Mouse (Mus musculus): ENCODE data around the gene Natd1. TPM values are rescaled to one million over a fixed set of nuclear protein-coding genes. Genes with fewer than 3 reads are reported as not detected.
"Not testable (repeated sequence)": the region's sequence is repeated elsewhere in the genome, so short reads cannot be mapped to it uniquely, and the experiment has no call there.

Gene Natd1
- polyA plus RNA-seq, 1 experiment, result 24.0 TPM

GRCm38 (mm10) chr11:60889861-60890260 is 24.7 kb downstream of the Natd1 start:
- no peak for DNase-seq (ENCODE audit: low spot score)

- not testable (repeated sequence) for DNase-seq (ENCODE audit: low spot score)
These were observed 27.6 kb downstream of the Natd1 start for GRCm38 (mm10) chr11:60886986-60887385.

- DNase-seq (ENCODE audit: low spot score), result no peak
These were observed 32.2 kb downstream of the Natd1 start for GRCm38 (mm10) chr11:60882386-60882785.

GRCm38 (mm10) chr11:60880559-60880958 is 34.0 kb downstream of the Natd1 start:
- DNase-seq (ENCODE audit: low spot score), result no peak

DNA sequence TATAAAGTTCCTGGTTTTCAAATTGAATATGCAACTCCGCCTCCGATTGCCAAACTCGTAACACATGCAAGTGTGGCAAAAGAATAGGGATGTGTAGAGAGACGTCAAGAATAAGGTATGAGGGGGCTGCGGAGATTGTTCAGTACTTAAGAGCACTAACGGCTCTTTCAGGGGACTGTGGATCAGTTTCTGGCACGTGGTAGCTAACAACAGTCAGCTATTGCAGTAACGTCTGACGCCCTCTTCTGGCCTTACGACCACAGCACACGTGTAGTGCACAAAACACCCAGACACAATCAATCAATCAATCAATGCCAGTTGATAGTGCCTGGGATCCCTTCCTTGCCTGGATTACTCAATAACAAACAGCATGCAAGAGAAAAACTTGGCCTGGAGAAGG is 35.1 kb downstream of the Natd1 start:
- no peak for DNase-seq (ENCODE audit: low spot score)

DNA sequence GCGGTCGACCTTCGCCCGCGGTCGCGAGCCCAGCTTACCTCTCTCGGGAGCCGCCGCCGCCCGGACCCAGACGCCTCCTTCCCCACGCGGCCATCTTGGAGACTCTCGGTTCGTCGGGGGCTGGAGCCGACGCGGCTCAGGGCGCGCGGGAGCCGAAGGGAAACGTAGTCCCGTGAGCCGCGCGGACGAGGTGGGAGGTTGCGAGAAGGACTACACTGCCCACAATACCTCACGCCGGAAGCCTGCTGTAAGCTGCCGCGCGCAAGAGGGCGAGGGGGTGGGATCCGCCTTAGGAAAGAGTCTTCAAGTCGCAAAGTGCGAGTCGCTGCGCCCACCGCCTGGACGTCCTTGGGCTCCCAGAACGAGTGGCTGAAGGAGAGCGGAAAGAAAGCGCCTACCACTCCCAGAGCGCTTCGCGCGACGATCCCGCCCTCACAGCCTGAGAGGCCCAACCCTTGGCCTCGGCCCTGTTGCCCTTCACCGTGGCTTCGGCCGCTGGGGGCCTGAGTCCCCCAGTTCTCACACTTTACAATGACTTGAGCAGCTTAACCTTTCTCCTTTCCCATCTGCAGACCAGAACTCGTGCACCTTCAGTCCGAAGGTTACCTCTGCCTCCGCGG is 35.8 kb downstream of the Natd1 start, which contains the start of gene Tmem11:
Tmem11 (minus strand) TSS at position 598 of the 620 bp plus-strand sequence.
- DNase-seq (ENCODE audit: low spot score), result peak; percentile 87

DNA sequence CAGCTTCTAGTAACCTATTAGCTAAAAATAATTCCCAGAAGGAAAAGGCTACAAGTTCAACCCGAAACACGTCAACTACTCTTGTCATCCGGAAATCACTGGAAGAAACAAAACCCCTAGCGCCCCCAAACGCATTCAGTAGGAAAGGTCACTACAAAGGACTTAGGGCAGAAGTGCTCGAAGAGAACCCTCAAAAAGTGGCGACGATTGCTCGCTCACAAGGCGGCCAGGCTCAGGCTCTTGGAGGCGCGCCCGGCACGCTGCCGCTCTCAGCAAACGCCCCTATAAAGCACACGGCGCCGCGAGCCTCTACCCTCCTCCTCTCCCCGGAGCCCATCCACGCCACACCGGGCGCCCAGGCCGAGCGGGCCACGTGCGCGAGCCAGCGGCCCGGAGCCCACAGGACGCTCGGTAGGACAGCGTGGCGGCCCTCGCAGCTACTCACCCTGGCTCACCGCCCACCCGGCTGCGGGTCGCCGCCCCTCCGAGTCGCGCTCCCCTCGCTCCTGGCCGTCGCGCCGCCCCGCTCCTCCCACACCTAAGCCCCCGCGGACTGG is 36.4 kb downstream of the Natd1 start:
- no peak for DNase-seq (ENCODE audit: low spot score)

DNA sequence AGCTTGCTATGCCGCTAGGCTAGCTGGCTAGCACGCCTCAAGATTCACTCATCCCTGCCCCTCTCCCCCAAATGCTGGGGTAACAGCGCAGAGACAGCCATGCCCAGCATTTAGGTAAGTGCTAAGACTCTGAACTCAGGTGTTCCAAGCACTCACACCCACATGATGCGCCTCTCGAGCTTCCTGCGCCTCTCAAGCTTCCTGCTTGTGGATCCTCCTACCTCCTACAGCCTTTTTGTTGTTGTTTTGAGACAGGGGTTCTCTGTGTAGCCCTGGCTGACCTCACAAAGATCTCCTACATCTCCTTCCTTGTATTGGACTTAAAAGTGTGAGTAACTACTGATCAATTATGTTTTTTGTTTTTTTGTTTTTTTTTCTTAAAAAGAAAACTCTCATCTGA is 41.4 kb downstream of the Natd1 start:
- DNase-seq (ENCODE audit: low spot score), result no peak

- no peak for DNase-seq (ENCODE audit: low spot score)
These were observed 43.1 kb downstream of the Natd1 start for GRCm38 (mm10) chr11:60871409-60871808.

GRCm38 (mm10) chr11:60869471-60869870 is 45.1 kb downstream of the Natd1 start:
- DNase-seq (ENCODE audit: low spot score), result not testable (repeated sequence)

GRCm38 (mm10) chr11:60867904-60868303 is 46.6 kb downstream of the Natd1 start:
- no peak for DNase-seq (ENCODE audit: low spot score)

- DNase-seq (ENCODE audit: low spot score), result no peak
These were observed 47.1 kb downstream of the Natd1 start for GRCm38 (mm10) chr11:60867456-60867855.

GRCm38 (mm10) chr11:60866021-60866420 is 48.5 kb downstream of the Natd1 start:
- no peak for DNase-seq (ENCODE audit: low spot score)

GRCm38 (mm10) chr11:60864916-60865315 is 49.6 kb downstream of the Natd1 start:
- no peak for DNase-seq (ENCODE audit: low spot score)

DNA sequence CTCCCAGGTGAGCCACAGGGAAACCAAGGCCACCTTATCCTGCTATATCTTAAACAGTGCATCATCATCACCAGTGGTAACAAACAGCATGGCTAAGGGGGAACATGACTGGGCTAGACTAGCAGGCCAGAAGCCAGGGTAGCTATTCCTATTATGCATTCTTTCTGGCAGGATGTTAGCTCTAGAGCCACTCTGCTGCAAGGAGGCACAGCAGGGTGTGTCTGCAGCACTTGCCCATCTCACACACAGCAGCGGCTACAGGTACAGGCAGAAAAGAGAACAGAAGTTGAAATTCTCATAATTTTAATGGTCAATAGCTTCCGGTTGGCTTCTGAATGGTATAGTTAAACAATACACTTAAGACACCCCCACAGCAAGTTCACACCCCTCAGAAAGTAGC is 50.4 kb downstream of the Natd1 start:
- DNase-seq (ENCODE audit: low spot score), result no peak

DNA sequence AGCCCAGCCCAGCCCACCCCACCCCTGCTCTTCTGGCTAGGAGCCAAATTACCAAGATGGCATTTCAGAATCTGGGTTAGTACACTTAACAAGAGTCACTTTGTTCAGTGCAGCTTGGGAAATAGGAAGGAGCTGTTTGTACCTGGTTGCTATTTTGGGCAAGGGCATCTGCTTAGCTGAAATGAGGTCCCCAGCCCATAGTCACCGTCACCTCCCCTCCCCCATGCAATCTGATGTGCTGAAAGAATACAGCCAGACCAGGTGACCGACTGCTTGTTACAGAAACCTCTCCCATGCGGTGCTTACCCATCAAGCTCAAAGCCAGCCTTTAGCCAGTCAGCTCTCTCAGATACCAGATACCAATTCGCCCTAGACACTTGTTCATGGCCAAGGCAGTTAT is 51.4 kb downstream of the Natd1 start:
- no peak for DNase-seq (ENCODE audit: low spot score)

DNA sequence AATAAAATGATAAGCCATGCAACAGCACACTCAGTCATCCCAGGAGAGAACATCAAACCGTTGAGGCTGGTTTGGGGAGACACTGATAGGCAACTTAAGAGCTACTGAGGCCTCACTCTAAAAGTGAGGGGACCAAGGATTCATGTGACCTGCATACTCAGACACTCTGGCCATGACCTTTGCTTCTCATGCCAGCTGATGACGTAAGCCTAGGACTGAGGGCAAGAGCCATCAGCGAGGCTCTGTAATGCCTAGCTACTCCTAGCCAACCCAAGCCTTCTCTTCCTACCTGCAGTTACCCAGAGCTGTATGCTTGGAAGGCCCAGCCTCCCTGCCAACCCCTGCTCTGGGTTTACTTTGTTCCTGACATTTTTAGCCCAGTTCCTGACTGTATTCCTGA is 52.6 kb downstream of the Natd1 start:
- DNase-seq (ENCODE audit: low spot score), result no peak

- no peak for DNase-seq (ENCODE audit: low spot score)
These were observed 58.0 kb downstream of the Natd1 start for GRCm38 (mm10) chr11:60856587-60856986.

Other genes with a start within 250 kb of the Natd1 start
- gene Llgl1, start 215.0 kb downstream of the Natd1 start, polyA plus RNA-seq (2012; rRNA removed), result 26.5 and 28.2 TPM in 2 replicates
- gene Flii, start 187.5 kb downstream of the Natd1 start, polyA plus RNA-seq (2012; rRNA removed), result 175 and 179 TPM in 2 replicates
- gene Mief2, start 186.4 kb downstream of the Natd1 start, polyA plus RNA-seq (2012; rRNA removed), result 15.9 and 18.0 TPM in 2 replicates
- gene Top3a, start 137.4 kb downstream of the Natd1 start, polyA plus RNA-seq (2012; rRNA removed), result 7.3 and 7.9 TPM in 2 replicates
- 8.2 and 8.9 TPM in 2 replicates for gene Smcr8, start 137.2 kb downstream of the Natd1 start, polyA plus RNA-seq (2012; rRNA removed)
- 11.6 and 14.1 TPM in 2 replicates for gene Shmt1, start 103.0 kb downstream of the Natd1 start, polyA plus RNA-seq (2012; rRNA removed)
- 17.0 and 17.2 TPM in 2 replicates for gene Dhrs7b, start 84.1 kb downstream of the Natd1 start, polyA plus RNA-seq (2012; rRNA removed)
- 46.7 and 51.1 TPM in 2 replicates for gene Tmem11, start 35.5 kb downstream of the Natd1 start, polyA plus RNA-seq (2012; rRNA removed)
- gene Map2k3, start 17.3 kb upstream of the Natd1 start, polyA plus RNA-seq (2012; rRNA removed), result 44.0 and 46.6 TPM in 2 replicates
- gene Kcnj12, start 107.8 kb upstream of the Natd1 start, polyA plus RNA-seq (2012; rRNA removed), result 4.9 and 7.7 TPM in 2 replicates
- gene Tnfrsf13b, start 212.0 kb upstream of the Natd1 start, polyA plus RNA-seq (2012; rRNA removed), result 3.5 and 4.3 TPM in 2 replicates